Mouse (Mus musculus): ENCODE measurements around the gene Cfap157. TPM values are rescaled to one million over a fixed set of nuclear protein-coding genes. Genes with fewer than 3 reads are reported as not detected.

Gene Cfap157
- polyA plus RNA-seq, 1 experiment from 2014 or later, result 1.2 TPM

DNA sequence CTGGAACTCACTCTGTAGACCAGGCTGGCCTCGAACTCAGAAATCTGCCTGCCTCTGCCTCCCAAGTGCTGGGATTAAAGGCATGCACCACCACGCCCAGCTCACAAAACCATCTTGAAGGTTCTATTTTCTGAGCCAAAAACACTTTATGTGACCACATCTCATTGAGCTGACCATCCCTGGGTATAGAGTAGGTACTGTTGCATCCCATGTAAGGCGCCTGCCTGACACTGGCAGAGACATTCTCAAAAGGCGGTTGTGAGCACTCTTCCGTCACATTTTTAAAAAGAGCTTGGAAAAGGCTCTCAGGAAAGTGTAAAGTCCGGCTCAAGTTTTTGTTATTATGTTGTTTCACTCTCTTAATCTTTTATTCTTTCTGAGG, 27.6 kb downstream of the Cfap157 start:
- no peaks in the 10 kb centered on the region for H3K9me3 ChIP-seq
- peaks cover 19% of the 10 kb centered on the region for H3K27me3 ChIP-seq (ENCODE audit: insufficient read depth, poor library complexity, severe bottlenecking)
- peak overlapping the region; percentile 71 for H3K4me3 ChIP-seq
- peaks cover 16% of the 10 kb centered on the region for H3K4me1 ChIP-seq
- WGBS, result 34% methylated on average over 6 of the region's 6 CpGs
- DNase-seq (ENCODE audit: low spot score), result no peak
- H3K27ac ChIP-seq, result peak overlapping the region; percentile 91; the same call in 1 of the 2 replicates
- H3K36me3 ChIP-seq, result peaks cover 54% of the 10 kb centered on the region

- DNase-seq (ENCODE audit: low spot score), result no peak
- Histone ChIP-seq H3K36me3 (peaks cover 49% of the 10 kb centered on the region), H3K4me1 (peaks cover 21% of the 10 kb centered on the region), H3K27ac (no peak overlapping the region; the same call in 1 of the 2 replicates), H3K4me3 (peak overlapping the region; percentile 60), H3K9me3 (no peaks in the 10 kb centered on the region), H3K27me3 (ENCODE audit: insufficient read depth, poor library complexity, severe bottlenecking) (peaks cover 19% of the 10 kb centered on the region)
- 65% methylated on average over 10 of the region's 10 CpGs for whole genome bisulfite sequencing
Measured at GRCm38 (mm10) chr2:32752181-32752580, 32.0 kb downstream of the Cfap157 start.

DNA sequence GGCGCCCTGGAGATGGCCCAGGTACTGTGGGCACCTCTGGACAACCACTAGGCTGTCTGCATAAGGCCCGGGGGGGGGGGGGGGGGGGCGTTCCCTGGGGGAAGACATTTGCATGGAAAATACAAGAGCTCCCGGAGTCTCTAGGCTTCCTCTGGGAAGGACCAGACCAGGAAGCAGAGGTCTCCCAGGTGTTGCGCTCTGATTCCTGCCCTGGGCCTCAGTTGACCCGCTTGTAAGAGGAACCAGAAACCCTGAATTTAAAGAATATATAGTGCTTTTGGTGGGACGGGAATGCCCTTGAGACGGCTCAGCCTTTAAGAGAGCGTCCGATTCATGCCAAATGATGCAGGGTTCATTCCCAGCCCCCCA, 32.6 kb downstream of the Cfap157 start:
- 35% methylated on average over 9 of the region's 10 CpGs for WGBS
- Histone ChIP-seq H3K4me3 (peak overlapping the region; percentile 60), H3K9me3 (no peaks in the 10 kb centered on the region), H3K36me3 (peaks cover 54% of the 10 kb centered on the region), H3K4me1 (peaks cover 21% of the 10 kb centered on the region), H3K27me3 (ENCODE audit: insufficient read depth, poor library complexity, severe bottlenecking) (peaks cover 19% of the 10 kb centered on the region), H3K27ac (peak overlapping the region; percentile 60)
- DNase-seq (ENCODE audit: low spot score), result no peak

GRCm38 (mm10) chr2:32750887-32751664, 33.2 kb downstream of the Cfap157 start:
- Histone ChIP-seq H3K4me1 (peaks cover 21% of the 10 kb centered on the region), H3K36me3 (peaks cover 60% of the 10 kb centered on the region), H3K27me3 (ENCODE audit: insufficient read depth, poor library complexity, severe bottlenecking) (peaks cover 24% of the 10 kb centered on the region), H3K4me3 (peak overlapping the region; percentile 60), H3K9me3 (no peaks in the 10 kb centered on the region), H3K27ac (peak overlapping the region; percentile 60)
- DNase-seq (ENCODE audit: low spot score), result peak; percentile 92
- 9% methylated on average over 31 of the region's 31 CpGs for WGBS

- Histone ChIP-seq H3K27me3 (ENCODE audit: insufficient read depth, poor library complexity, severe bottlenecking) (peaks cover 33% of the 10 kb centered on the region), H3K9me3 (no peaks in the 10 kb centered on the region), H3K36me3 (peaks cover 69% of the 10 kb centered on the region), H3K27ac (no peak overlapping the region), H3K4me1 (peaks cover 21% of the 10 kb centered on the region), H3K4me3 (no peak overlapping the region)
- no peak for DNase-seq (ENCODE audit: low spot score)
- WGBS, result 68% methylated on average over 7 of the region's 7 CpGs
Measured at GRCm38 (mm10) chr2:32750199-32750598, 34.0 kb downstream of the Cfap157 start.

- peaks cover 29% of the 10 kb centered on the region for H3K27me3 ChIP-seq (ENCODE audit: insufficient read depth, poor library complexity, severe bottlenecking)
- H3K36me3 ChIP-seq, result peaks cover 65% of the 10 kb centered on the region
- WGBS, result 84% methylated on average over 16 of the region's 16 CpGs
- peaks cover 21% of the 10 kb centered on the region for H3K4me1 ChIP-seq
- H3K27ac ChIP-seq, result no peak overlapping the region
- no peaks in the 10 kb centered on the region for H3K9me3 ChIP-seq
- DNase-seq (ENCODE audit: low spot score), result no peak
- no peak overlapping the region for H3K4me3 ChIP-seq
Measured at GRCm38 (mm10) chr2:32749082-32749481, 35.1 kb downstream of the Cfap157 start.

GRCm38 (mm10) chr2:32744272-32744982, 39.8 kb downstream of the Cfap157 start:
- Histone ChIP-seq H3K9me3 (no peaks in the 10 kb centered on the region), H3K4me1 (peaks cover 24% of the 10 kb centered on the region), H3K36me3 (peaks cover 40% of the 10 kb centered on the region), H3K4me3 (no peak overlapping the region), H3K27me3 (ENCODE audit: insufficient read depth, poor library complexity, severe bottlenecking) (peaks cover 67% of the 10 kb centered on the region), H3K27ac (no peak overlapping the region)
- 72% methylated on average over 15 of the region's 15 CpGs for WGBS
- no peak for DNase-seq (ENCODE audit: low spot score)

DNA sequence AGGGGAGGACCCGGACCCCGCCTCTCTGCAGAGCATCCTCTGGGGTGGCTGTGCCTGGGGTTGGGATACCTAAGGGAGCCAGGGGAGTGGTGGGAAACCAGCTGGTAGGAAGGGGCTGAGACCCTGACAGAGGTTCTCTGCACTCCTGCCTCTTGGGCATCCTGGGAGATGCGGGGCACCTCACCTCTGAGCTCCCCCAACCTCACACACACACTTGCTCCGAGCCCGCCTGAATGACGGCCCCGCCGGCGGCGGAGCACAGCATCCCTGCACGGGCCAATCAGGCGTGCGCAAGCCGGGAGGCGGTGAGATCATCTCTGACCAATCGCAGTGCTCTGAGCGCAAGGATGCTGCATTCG, 42.1 kb downstream of the Cfap157 start:
- peaks cover 27% of the 10 kb centered on the region for H3K4me1 ChIP-seq
- H3K36me3 ChIP-seq, result peaks cover 34% of the 10 kb centered on the region
- peak overlapping the region; percentile 82; the same call in 1 of the 2 replicates for H3K27ac ChIP-seq
- peak overlapping the region; percentile 64 for H3K4me3 ChIP-seq
- no peak for DNase-seq (ENCODE audit: low spot score)
- 8% methylated on average over 18 of the region's 18 CpGs for WGBS
- H3K9me3 ChIP-seq, result no peaks in the 10 kb centered on the region
- peaks cover 70% of the 10 kb centered on the region for H3K27me3 ChIP-seq (ENCODE audit: insufficient read depth, poor library complexity, severe bottlenecking)

- peaks cover 29% of the 10 kb centered on the region for H3K36me3 ChIP-seq
- peaks cover 33% of the 10 kb centered on the region for H3K4me1 ChIP-seq
- peak overlapping the region; percentile 82 for H3K27ac ChIP-seq
- H3K27me3 ChIP-seq (ENCODE audit: insufficient read depth, poor library complexity, severe bottlenecking), result peaks cover 70% of the 10 kb centered on the region
- peak overlapping the region; percentile 64 for H3K4me3 ChIP-seq
- 5% methylated on average over 47 of the region's 58 CpGs for WGBS
- no peak for DNase-seq (ENCODE audit: low spot score)
- no peaks in the 10 kb centered on the region for H3K9me3 ChIP-seq
Measured at GRCm38 (mm10) chr2:32741273-32742172, 42.7 kb downstream of the Cfap157 start.

DNA sequence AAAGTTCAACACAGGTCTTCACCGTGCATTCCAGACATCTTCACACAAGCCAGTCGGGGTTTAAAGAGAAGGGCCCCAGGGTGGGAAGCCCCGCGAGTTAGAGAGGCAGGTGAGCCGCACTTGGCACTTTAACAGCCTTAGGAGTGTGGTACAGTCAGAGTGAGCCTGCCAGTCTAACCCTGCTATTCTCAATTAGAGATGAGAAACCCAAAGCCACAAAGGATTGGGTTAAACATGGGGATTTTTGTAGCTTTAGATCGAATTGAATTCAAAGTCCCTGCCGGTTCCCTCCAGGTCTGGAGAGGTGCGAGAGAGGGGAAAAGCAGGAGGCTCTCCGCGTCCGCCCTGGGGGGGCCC, 43.3 kb downstream of the Cfap157 start, which contains the start of gene 6330409D20Rik:
Gene 6330409D20Rik (minus strand): TSS at position 101 of the 357 bp plus-strand sequence.
- H3K27ac ChIP-seq, result peak within 1 kb of the TSS; percentile 82
- peaks cover 66% of the 10 kb centered on the region for H3K27me3 ChIP-seq (ENCODE audit: insufficient read depth, poor library complexity, severe bottlenecking)
- DNase-seq (ENCODE audit: low spot score), result no peak
- H3K9me3 ChIP-seq, result no peaks in the 10 kb centered on the region
- 10% methylated on average over 11 of the region's 11 CpGs for WGBS
- H3K4me1 ChIP-seq, result peaks cover 37% of the 10 kb centered on the region
- H3K4me3 ChIP-seq, result peak within 1 kb of the TSS; percentile 64
- peaks cover 23% of the 10 kb centered on the region; the same call in 1 of the 2 replicates for H3K36me3 ChIP-seq

DNA sequence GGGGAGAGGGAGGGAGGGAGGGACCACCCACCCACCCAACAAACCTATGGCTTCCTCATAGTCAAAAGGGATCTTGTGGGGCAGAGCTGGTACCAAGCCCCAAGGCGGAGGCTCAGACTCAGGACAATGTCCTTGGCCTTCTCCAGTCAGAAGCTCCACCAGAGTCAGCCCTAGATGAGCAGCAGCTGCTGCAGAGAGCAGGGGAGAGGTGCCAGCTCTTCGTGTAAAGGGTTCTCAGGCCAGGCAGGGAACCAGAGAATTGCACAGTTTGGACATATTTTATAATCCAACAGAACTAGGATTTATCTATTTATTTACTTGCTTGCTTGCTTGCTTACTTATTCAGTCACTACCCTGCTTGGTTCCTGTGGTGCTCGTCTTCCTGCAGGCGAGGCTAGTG, 44.9 kb downstream of the Cfap157 start:
- peaks cover 10% of the 10 kb centered on the region; the same call in 1 of the 2 replicates for H3K36me3 ChIP-seq
- WGBS, result 71% methylated on average over 4 of the region's 4 CpGs
- H3K27me3 ChIP-seq (ENCODE audit: insufficient read depth, poor library complexity, severe bottlenecking), result peaks cover 54% of the 10 kb centered on the region
- no peak for DNase-seq (ENCODE audit: low spot score)
- H3K9me3 ChIP-seq, result no peaks in the 10 kb centered on the region
- peaks cover 52% of the 10 kb centered on the region for H3K4me1 ChIP-seq
- no peak overlapping the region for H3K4me3 ChIP-seq
- no peak overlapping the region for H3K27ac ChIP-seq

GRCm38 (mm10) chr2:32737008-32737407, 47.2 kb downstream of the Cfap157 start:
- Histone ChIP-seq H3K4me1 (peaks cover 59% of the 10 kb centered on the region), H3K27me3 (ENCODE audit: insufficient read depth, poor library complexity, severe bottlenecking) (peaks cover 33% of the 10 kb centered on the region), H3K27ac (peak overlapping the region; percentile 6; the same call in 1 of the 2 replicates), H3K4me3 (no peak overlapping the region), H3K9me3 (no peaks in the 10 kb centered on the region), H3K36me3 (peaks cover 10% of the 10 kb centered on the region; the same call in 1 of the 2 replicates)
- WGBS, result 54% methylated on average over 6 of the region's 6 CpGs
- DNase-seq (ENCODE audit: low spot score), result no peak
